Mouse (Mus musculus): Measurements from ENCODE around the gene Gba2.
"Not testable (repeated sequence)": the region's sequence is repeated elsewhere in the genome, so short reads cannot be mapped to it uniquely, and the experiment has no call there.

Gba2 gene

DNA sequence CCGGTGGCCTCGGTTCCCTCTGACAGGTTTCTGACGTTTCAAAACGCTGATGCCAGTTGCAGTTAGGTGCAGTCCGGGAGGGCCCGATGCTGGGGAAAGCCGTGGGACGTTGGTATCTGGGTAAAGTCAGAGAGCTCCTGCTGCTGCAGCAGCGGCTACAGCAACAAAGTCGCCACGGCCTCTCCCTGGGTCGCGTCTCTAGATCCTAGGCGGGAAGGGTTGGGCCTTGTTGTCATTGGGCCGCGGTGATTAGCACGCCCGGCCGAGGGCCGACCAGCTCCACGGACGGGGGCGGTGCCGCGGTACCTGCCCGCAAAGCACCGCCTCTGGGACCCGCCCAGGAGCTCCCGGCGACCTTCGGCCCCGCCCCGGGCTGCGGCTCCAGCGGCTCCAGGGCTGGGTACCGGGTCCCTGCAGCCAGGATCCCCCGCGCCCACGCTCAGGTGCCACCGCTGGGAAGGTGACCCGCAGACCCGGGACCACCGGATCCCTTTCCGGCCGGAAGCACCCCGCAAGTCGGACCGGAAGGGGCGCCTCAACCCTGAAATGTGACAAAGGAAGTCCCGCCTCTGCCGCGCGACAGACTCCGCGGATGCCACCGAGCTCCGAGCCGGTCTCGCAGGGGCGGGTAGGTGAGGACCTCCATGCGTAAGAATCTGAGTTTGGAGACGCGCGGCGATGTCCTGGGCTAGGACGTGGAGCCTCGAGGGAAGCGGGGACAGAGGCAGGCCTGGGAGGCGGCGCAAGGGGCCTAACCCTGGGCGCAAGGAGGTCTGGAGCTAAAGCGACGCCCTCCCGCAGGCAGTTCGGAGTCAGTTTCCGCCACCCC lies at the start of gene Gba2, which contains the start of gene Rgp1:
Gene Gba2 (minus strand): TSS at position 498 of the 829 bp plus-strand sequence.
Gene Rgp1 (plus strand): TSS at position 340 of the 829 bp plus-strand sequence.
- peak; percentile 96 for DNase-seq (ENCODE audit: low read depth, low spot score)

DNA sequence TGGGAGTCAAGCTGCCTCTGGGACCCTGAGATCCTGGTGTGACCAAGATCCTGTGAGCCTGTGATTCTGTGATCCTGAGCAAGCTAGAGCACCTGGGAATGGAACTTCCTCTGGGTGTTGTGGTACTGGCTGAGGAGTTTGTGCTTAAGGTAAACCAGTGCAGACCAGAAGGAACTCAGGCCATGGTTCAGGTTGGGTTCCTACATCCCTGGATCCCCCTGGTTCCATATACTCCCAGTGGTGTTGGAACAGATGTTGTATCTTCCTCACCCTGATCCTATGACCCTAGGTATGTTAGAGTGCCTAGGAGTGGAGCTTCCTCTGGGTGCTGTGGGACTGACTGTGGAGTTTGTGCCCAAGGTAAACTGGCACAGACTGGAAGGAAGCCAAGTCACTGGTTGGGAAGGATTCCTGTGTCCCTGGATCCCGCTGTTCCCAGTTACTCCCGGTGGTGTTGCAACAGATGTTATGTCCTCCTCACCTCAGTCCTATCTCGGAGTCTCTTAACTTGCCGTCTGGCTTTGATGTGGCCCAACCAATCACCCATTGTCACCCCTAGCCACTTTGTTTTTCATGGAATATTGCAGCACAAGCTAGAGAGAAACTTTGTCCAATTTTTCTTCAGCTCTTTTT lies 41.6 kb upstream of the Gba2 start:
- no peak for DNase-seq (ENCODE audit: low read depth, low spot score)

DNA sequence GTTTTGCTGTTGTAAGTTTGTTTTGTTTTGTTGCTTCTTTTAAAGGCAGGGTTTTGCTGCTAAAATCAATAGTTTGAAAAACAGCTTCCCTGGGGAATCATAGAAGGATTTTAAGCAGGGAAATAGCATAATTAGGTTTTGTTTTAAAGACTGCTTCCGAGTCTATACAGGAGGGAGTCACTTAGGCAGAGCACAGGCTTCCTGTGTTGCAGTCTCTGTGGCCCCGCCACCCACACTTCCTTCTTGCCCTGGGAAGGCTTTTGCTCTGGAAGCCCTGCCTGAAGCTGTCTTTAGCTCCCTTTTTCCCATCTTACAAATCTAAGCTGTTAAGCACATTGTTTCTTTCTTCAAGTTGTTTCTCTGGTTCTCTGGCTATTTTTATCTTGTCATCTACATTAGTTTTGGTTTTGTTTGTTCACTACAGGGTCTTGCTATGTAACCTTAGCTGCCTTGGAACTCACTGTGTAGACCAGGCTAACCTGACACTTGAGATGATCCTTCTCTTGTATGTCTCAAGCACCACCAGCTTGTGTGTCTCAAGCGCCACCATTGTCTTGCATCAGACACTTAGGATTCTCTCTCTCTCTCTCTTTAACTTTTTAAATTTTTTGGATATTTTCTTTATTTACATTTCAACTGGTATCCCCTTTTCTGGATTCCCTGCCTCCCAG lies 34.5 kb upstream of the Gba2 start:
- DNase-seq (ENCODE audit: low read depth, low spot score): no peak

DNA sequence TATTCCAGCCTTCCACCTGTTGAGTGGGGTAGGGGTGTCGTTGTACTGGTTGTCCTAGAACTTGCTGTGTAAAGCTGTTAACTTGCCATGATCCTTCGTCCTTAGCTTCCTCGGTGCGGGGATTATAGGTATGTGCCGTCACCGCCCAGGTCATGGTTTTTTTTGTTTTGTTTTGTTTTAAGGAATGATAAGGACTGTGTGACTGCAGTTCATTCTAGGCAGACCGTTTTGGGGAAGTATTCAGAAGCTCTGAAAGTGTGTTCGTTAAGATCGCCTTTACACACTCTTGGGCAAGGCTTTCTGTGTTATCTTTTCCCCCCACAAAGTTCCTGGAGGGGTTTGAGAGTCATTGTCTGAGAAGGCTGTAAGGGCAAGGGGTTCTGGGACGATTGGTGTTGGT lies 33.9 kb upstream of the Gba2 start:
- no peak for DNase-seq (ENCODE audit: low read depth, low spot score)

DNA sequence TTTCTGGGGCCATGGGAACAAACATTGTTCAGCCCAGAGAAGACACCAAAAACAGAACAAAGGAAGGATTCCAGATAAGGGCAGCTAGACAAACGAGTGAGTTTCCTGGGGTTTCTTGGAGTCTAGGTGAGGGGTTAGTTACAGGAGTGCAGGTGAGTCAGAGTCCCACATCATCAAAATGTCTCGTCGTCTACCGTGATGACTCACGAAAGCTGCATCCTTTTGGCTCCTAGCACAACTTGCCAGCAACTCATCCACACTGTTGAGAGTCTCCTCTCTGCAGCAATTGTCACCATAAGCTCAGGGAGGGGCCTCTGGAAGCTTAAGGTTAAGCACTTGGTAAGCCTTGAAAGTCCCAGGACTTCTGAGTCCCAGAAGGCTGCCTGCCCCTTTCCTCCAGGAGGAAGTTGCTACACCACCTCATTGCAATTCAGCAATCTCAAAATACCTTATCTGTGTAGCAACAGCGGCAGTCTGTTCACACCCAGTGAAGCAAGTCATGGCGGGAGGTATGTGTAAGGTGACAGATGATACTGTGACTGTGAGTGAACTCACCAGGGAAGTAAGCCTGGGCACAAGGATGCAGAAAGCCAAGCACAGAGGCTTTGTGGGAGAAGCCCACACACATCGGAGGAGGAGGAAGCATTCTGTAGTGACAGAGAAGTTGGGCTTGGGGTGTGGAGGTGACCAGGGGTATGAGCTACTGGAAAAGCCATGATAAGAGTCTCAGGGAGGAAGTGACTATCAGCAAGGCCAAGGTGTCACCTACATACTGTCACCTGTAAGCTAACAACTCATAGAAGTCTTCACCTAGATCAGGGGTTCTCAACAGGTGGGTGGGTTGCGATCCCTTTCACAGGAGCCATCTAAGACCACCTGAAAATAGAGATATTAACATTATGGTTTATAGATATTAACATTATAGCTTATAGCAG lies 26.3 kb upstream of the Gba2 start:
- no peak for DNase-seq (ENCODE audit: low read depth, low spot score)

GRCm38 (mm10) chr4:43604099-43604498 lies 25.4 kb upstream of the Gba2 start:
- DNase-seq (ENCODE audit: low read depth, low spot score): no peak

GRCm38 (mm10) chr4:43600195-43600934 lies 21.7 kb upstream of the Gba2 start:
- no peak for DNase-seq (ENCODE audit: low read depth, low spot score)

- no peak for DNase-seq (ENCODE audit: low read depth, low spot score)
These were observed 20.1 kb upstream of the Gba2 start for GRCm38 (mm10) chr4:43598650-43599380.

DNA sequence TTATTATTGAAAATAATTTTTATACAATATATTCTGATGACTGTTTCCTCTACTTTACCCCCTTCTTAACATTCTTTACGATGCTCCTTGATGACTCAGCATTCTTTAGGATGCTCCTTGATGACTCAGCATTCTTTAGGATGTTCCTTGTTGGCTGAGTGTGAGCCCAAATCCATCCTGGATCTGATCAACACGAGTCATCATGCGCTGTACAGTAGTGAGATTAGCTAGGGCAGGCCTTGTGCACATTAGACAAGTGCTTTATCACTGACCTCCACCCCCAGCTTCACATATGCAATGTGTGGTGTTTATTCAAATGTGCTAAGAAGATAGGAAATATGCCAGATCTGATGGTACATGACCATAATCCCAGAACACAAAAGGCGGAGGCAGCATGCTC lies 19.5 kb upstream of the Gba2 start:
- no peak for DNase-seq (ENCODE audit: low read depth, low spot score)

- not testable (repeated sequence) for DNase-seq (ENCODE audit: low read depth, low spot score)
These were observed 17.9 kb upstream of the Gba2 start for GRCm38 (mm10) chr4:43596597-43596996.

DNA sequence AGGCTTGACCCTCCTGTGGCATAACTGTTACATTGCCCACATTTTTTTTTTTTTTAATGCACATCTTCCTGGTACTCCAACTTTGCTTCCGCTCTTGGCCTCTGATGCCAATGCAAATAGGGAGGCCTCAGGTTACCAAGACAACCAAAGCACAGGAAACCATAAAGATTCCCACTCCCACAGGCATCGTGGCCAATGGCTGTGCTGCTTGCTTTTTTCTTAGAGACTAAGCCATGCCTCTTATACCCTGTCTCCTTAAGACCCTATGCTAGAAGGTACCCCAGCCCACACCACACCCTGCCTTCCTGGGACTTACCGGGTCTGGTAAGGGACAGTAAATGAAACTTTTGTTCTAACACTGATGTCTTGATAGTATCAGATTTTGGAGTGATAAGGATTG lies 14.8 kb upstream of the Gba2 start:
- no peak for DNase-seq (ENCODE audit: low read depth, low spot score)

GRCm38 (mm10) chr4:43591961-43592360 lies 13.3 kb upstream of the Gba2 start:
- no peak for DNase-seq (ENCODE audit: low read depth, low spot score)

DNA sequence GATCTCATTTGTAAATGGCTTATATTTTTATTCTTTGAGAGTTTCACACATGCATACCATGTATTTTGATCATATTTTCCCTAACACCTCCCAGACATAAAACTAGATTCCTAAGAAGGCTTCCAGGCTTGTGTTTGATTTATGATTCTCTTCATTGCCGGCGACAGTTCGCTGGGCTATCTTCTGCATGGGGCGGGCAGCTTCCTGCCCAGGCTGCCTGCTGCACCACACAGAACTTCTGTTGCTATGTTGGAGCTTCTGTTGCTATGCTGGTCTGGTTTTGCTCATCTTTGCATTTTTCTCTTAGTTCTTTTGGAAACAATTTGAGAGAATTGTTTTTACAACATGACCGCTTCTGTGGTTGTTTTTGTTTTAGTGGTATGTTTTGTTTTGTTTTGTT lies 12.9 kb upstream of the Gba2 start:
- no peak for DNase-seq (ENCODE audit: low read depth, low spot score)

DNA sequence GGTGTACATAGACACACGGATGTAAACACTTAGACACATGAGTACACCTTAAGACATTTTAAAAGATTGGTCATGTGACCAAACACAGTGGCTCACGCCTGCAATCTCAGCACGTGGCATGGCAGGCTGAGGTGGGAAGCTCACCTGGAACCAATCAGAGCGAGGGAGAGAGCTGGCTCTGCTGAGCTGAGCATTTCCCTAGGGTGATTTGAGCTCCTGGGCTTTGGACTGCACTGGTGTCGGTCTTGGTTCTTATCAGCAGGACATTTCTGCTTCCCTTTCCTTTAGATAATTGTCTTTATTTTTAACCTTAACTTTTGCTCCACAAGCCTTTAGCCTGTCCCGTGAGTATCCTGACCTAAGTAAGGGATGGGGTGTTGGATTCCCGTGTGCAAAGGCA lies 9.0 kb upstream of the Gba2 start:
- no peak for DNase-seq (ENCODE audit: low read depth, low spot score)

- no peak for DNase-seq (ENCODE audit: low read depth, low spot score)
These were observed 7.7 kb upstream of the Gba2 start for GRCm38 (mm10) chr4:43586411-43586810.

GRCm38 (mm10) chr4:43585682-43586081 lies 7.0 kb upstream of the Gba2 start:
- DNase-seq (ENCODE audit: low read depth, low spot score): no peak

- no peak for DNase-seq (ENCODE audit: low read depth, low spot score)
These were observed 6.1 kb upstream of the Gba2 start, which contains the start of gene Msmp for GRCm38 (mm10) chr4:43584444-43585416. Gene Msmp (minus strand): TSS chr4:43584494.

DNA sequence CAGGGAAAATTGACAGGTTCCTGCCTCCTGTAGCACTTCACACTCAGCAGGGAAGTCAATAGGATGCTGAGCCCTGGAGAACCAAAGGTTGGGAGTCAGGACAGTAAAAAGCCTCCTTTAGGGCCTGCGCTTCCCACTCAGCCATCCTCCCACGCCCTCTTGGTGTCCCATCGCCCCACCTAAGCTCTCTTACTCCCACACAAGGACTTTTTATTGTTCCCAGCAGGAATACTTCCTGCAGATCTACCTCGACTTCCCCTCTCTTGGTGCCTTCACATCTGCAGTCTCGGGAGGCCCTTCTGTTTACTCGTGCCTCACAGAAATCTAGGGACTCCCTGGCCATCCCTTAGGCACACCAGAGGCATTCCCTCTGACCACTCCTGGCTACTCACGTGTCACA lies 4.7 kb upstream of the Gba2 start:
- no peak for DNase-seq (ENCODE audit: low read depth, low spot score)

DNA sequence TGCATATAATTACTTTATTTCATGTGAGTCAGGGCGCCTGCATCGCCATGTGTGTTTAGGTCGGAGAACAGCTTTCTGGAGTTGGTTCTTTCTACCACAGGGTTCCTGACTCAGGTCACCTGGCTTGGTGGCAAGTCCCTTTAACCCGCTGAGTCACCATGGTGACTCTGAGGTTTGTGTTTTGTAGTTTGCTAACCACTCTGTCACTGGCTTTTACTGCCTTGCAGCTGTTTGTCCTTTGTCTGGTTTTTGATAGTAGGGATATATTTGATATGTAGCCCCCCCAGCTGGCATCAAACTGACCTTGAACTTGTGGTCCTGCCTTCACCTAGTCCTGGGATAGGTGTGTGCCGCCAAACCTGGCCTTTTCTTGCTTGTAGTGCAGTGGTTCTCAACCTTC lies 3.6 kb upstream of the Gba2 start:
- no peak for DNase-seq (ENCODE audit: low read depth, low spot score)
